Mouse (Mus musculus) retina, embryonic 14.5 days (tissue): ENCODE results near the gene Pfkp.

Experiments
- DNase-seq: peaks from one replicate; pipeline ENCODE4 v3.0.0-alpha.2; 2015; ENCODE audit warnings: low spot score

Pfkp gene

GRCm38 (mm10) chr13:6636976-6637375, 11.6 kb downstream of the Pfkp start:
- DNase-seq = no peak

GRCm38 (mm10) chr13:6636520-6636919, 12.1 kb downstream of the Pfkp start:
- no peak for DNase-seq

- no peak for DNase-seq
These were observed 13.2 kb downstream of the Pfkp start for GRCm38 (mm10) chr13:6635138-6636076.

- no peak for DNase-seq
These were observed 14.5 kb downstream of the Pfkp start for GRCm38 (mm10) chr13:6634063-6634462.

GRCm38 (mm10) chr13:6633524-6633923, 15.1 kb downstream of the Pfkp start:
- no peak for DNase-seq

- no peak for DNase-seq
These were observed 15.6 kb downstream of the Pfkp start for GRCm38 (mm10) chr13:6632935-6633334.

GRCm38 (mm10) chr13:6632513-6632912, 16.1 kb downstream of the Pfkp start:
- no peak for DNase-seq

GRCm38 (mm10) chr13:6631772-6632510, 16.6 kb downstream of the Pfkp start:
- DNase-seq = no peak

GRCm38 (mm10) chr13:6630660-6631059, 17.9 kb downstream of the Pfkp start:
- DNase-seq = peak; percentile 7

- DNase-seq = no peak
These were observed 18.6 kb downstream of the Pfkp start for GRCm38 (mm10) chr13:6629927-6630326.

- DNase-seq = no peak
These were observed 19.4 kb downstream of the Pfkp start for GRCm38 (mm10) chr13:6628998-6629764.

- DNase-seq = no peak
These were observed 20.3 kb downstream of the Pfkp start for GRCm38 (mm10) chr13:6628261-6628660.

GRCm38 (mm10) chr13:6627352-6627751, 21.2 kb downstream of the Pfkp start:
- DNase-seq = no peak

GRCm38 (mm10) chr13:6626508-6627114, 22.0 kb downstream of the Pfkp start:
- DNase-seq = no peak

GRCm38 (mm10) chr13:6625942-6626341, 22.6 kb downstream of the Pfkp start:
- DNase-seq = no peak

GRCm38 (mm10) chr13:6624604-6625003, 24.0 kb downstream of the Pfkp start:
- no peak for DNase-seq

GRCm38 (mm10) chr13:6624121-6624520, 24.5 kb downstream of the Pfkp start:
- DNase-seq = no peak

- no peak for DNase-seq
These were observed 26.7 kb downstream of the Pfkp start for GRCm38 (mm10) chr13:6621831-6622230.

GRCm38 (mm10) chr13:6620250-6620649, 28.3 kb downstream of the Pfkp start:
- DNase-seq = no peak

GRCm38 (mm10) chr13:6618711-6619110, 29.9 kb downstream of the Pfkp start:
- no peak for DNase-seq

- DNase-seq = no peak
These were observed 34.7 kb downstream of the Pfkp start for GRCm38 (mm10) chr13:6613690-6614445.
